Mouse (Mus musculus) liver, adult 2 months (tissue): ENCODE measurements at regions not wholly inside any gene's neighbourhood (a gene's known extent, or its start where the extent isn't known, plus 50 kb on each side); places are given as distances from the start of the nearest gene placed in this dataset.

Source experiments
- CTCF ChIP-seq: fragments of 200-500 bp; IDR thresholded peaks from 2 replicates; pipeline ENCODE4 v1.5.1; 2011; ENCODE audit warnings: low read depth, low read length, control low read depth
- POLR2A ChIP-seq: fragments of 200-500 bp; IDR thresholded peaks from 2 replicates; pipeline ENCODE4 v1.6.1; 2011; ENCODE audit warnings: low read length, control low read depth; ENCODE audit not compliant: insufficient read depth; ENCODE audit errors: extremely low read depth

- TF ChIP-seq CTCF (no peak), POLR2A (no peak)
Observed at GRCm38 (mm10) chr2:74373938-74374337, 205.3 kb downstream of the Lnpk start.
